Mouse (Mus musculus) heart, postnatal 0 days (tissue): ENCODE measurements around the gene Myo1e.

Experiments
- CTCF ChIP-seq: IDR thresholded peaks from 2 replicates; pipeline ENCODE4 v1.5.1; 2016; ENCODE audit warnings: antibody characterized with exemption, control low read depth, low read depth
- EP300 ChIP-seq: IDR thresholded peaks from 2 replicates; pipeline ENCODE4 v1.6.1; 2016; ENCODE audit warnings: antibody characterized with exemption, low read depth

DNA sequence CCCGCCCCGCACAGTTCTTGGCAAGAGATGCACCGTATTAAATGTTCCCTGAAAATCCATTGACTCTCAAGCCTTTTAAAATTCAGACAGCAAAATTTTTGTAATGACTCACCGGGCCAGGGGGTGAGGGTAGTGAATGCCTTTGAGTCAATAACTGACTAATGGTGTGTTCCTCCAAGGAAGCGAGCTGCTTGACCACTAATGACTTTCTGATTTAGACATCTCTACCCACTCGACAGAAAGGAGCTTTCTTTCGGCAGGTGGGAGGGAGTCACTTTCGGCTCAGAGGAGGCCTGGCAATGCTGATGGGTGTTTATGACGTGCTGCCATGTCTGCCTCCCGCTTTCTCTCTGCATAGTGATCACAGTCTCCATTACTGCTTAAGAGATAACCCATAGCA lies 83.6 kb downstream of the Myo1e start:
- TF ChIP-seq CTCF (no peak), EP300 (no peak)
